In the genomic region with DNA sequence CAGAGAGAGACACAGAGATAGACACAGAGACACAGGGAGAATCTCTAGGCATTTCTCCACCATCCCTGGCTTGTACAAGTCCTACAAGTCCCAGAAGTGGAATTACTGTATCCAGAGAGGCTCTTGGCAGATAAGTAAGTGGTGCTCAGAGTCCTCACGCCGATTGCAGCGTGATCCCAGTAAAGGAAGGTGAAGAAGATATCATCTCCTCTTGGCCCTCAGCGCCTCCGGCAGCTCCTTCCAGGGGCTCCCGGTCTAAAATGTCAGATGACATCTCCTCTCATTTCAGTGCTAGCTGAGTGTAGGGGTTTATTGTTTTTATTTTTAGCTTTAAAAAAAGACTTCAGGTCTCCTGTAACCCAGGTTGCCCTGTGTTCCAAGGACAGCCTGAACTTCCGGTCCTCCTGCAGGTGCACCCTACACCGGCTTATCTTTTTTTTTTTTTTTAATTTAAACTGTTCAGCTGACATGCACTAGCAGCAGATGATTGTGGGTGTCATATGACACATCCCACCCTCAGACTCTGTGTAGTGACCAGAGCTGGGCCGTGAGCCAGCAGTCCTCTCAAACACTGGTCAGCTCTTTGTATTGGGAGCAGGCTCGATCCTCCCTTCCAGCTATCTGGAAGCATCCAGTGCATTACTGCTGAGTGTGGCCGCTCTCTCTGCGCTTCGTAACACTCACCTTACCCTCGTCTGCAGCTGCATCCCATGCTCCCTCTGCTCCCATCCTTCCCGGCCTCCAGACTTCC, we compare ENCODE assay signal across 23 mouse cellular contexts. TPM values are rescaled to one million over a fixed set of nuclear protein-coding genes. Genes with fewer than 3 reads are reported as not detected.
A peak's percentile ranks its signal among the peaks of the same experiment; 100 is the strongest.
DNase-seq lines count a peak whose midpoint lies in the region; ATAC-seq and TF ChIP-seq lines count a peak whose summit lies in the region.
"Had no signal": no experiment of that assay in that cellular context is flagged by ENCODE, and none has a peak within 500 bp of the region (broad histone marks: within the 10 kb centered on the region; RNA-seq: fewer than 3 reads in every experiment).

No protein-coding gene starts in this region.

- peaks cover 29% of the 10 kb centered on the region for H3K27me3 ChIP-seq in heart, embryonic 12.5 days (replicated peaks)
- H3K27me3 ChIP-seq in lung, embryonic 16.5 days (ENCODE audit: control insufficient read depth, insufficient read depth, low read depth, low read length): peaks cover 3% of the 10 kb centered on the region; the same call in 1 of the 2 replicates
- no peaks in the 10 kb centered on the region for H3K27me3 ChIP-seq in stomach, postnatal 0 days (ENCODE audit: control insufficient read depth, insufficient read depth, low read length)
- no peaks in the 10 kb centered on the region for H3K27me3 ChIP-seq in neural tube, embryonic 15.5 days (replicated peaks)
- H3K27me3 ChIP-seq: liver, embryonic 15.5 days had no signal

- no peak for TF ChIP-seq EP300 in stomach, postnatal 0 days (optimal IDR thresholded peaks at IDR 0.05)

- intact Hi-C loops in gastrocnemius, postnatal 14 days (cut with DNase I; ENCODE audit: low total_unique reads): loop anchor here (10.0 kb wide), 1 partner anchor 319 kb away; the partner anchor contains the start of gene Shb

- H3K27ac ChIP-seq in heart, embryonic 12.5 days (ENCODE audit: poor library complexity, severe bottlenecking): no peak overlapping the region
- no peak overlapping the region for H3K27ac ChIP-seq in lung, embryonic 16.5 days (ENCODE audit: low read length)
- no peak overlapping the region for H3K27ac ChIP-seq in stomach, postnatal 0 days (replicated peaks)
- H3K27ac ChIP-seq in neural tube, embryonic 15.5 days (replicated peaks): no peak overlapping the region
- H3K27ac ChIP-seq: heart, adult 2 months; liver, embryonic 15.5 days; midbrain, embryonic 15.5 days had no signal

- peaks cover 5% of the 10 kb centered on the region; the same call in 1 of the 2 replicates for H3K9me3 ChIP-seq in heart, embryonic 12.5 days (replicated peaks)
- no peaks in the 10 kb centered on the region for H3K9me3 ChIP-seq in lung, embryonic 16.5 days (ENCODE audit: control insufficient read depth, low read length)
- H3K9me3 ChIP-seq in stomach, postnatal 0 days (ENCODE audit: control insufficient read depth, low read length): no peaks in the 10 kb centered on the region
- no peaks in the 10 kb centered on the region for H3K9me3 ChIP-seq in neural tube, embryonic 15.5 days (replicated peaks)
- H3K9me3 ChIP-seq: G1E; liver, embryonic 15.5 days; midbrain, embryonic 15.5 days had no signal

- no peak overlapping the region for H3K4me3 ChIP-seq in heart, embryonic 12.5 days
- no peak overlapping the region for H3K4me3 ChIP-seq in lung, embryonic 16.5 days (ENCODE audit: low read length)
- no peak overlapping the region for H3K4me3 ChIP-seq in stomach, postnatal 0 days (ENCODE audit: low read depth, low read length)
- H3K4me3 ChIP-seq in neural tube, embryonic 15.5 days (replicated peaks): no peak overlapping the region
- H3K4me3 ChIP-seq: heart, adult 2 months; liver, embryonic 15.5 days; midbrain, embryonic 15.5 days; myocyte had no signal

- no peak overlapping the region for H3K9ac ChIP-seq in heart, embryonic 12.5 days
- no peak overlapping the region for H3K9ac ChIP-seq in lung, embryonic 16.5 days (ENCODE audit: low read length)
- no peak overlapping the region for H3K9ac ChIP-seq in stomach, postnatal 0 days (ENCODE audit: low read length)
- no peak overlapping the region for H3K9ac ChIP-seq in neural tube, embryonic 15.5 days (replicated peaks)
- H3K9ac ChIP-seq: liver, embryonic 15.5 days; midbrain, embryonic 15.5 days had no signal

- WGBS in heart, embryonic 12.5 days: 36% methylated on average over 15 of the region's 15 CpGs
- 34% methylated on average over 15 of the region's 15 CpGs for WGBS in lung, embryonic 16.5 days
- 67% methylated on average over 15 of the region's 15 CpGs for WGBS in stomach, postnatal 0 days
- WGBS in neural tube, embryonic 15.5 days: 80% methylated on average over 15 of the region's 15 CpGs

- no peak overlapping the region for H3K4me2 ChIP-seq in heart, embryonic 12.5 days
- no peak overlapping the region for H3K4me2 ChIP-seq in lung, embryonic 16.5 days (ENCODE audit: low read depth, low read length)
- H3K4me2 ChIP-seq in stomach, postnatal 0 days (replicated peaks; ENCODE audit: low read depth): no peak overlapping the region
- no peak overlapping the region for H3K4me2 ChIP-seq in neural tube, embryonic 15.5 days
- H3K4me2 ChIP-seq: liver, embryonic 15.5 days; midbrain, embryonic 15.5 days had no signal

- no peaks in the 10 kb centered on the region for H3K36me3 ChIP-seq in heart, embryonic 12.5 days
- H3K36me3 ChIP-seq in lung, embryonic 16.5 days (ENCODE audit: control insufficient read depth, insufficient read depth, low read length): no peaks in the 10 kb centered on the region
- no peaks in the 10 kb centered on the region for H3K36me3 ChIP-seq in stomach, postnatal 0 days (ENCODE audit: control insufficient read depth, insufficient read depth, low read length)
- H3K36me3 ChIP-seq in neural tube, embryonic 15.5 days: no peaks in the 10 kb centered on the region
- H3K36me3 ChIP-seq: G1E; liver, embryonic 15.5 days; midbrain, embryonic 15.5 days had no signal

- H3K4me1 ChIP-seq in heart, embryonic 12.5 days (replicated peaks): peaks cover 17% of the 10 kb centered on the region
- H3K4me1 ChIP-seq in lung, embryonic 16.5 days (replicated peaks; ENCODE audit: control insufficient read depth, insufficient read depth, low read length): peaks cover 9% of the 10 kb centered on the region; the same call in 1 of the 2 replicates
- no peaks in the 10 kb centered on the region for H3K4me1 ChIP-seq in stomach, postnatal 0 days (replicated peaks; ENCODE audit: control insufficient read depth, insufficient read depth)
- H3K4me1 ChIP-seq in neural tube, embryonic 15.5 days: peaks cover 12% of the 10 kb centered on the region
- H3K4me1 ChIP-seq: midbrain, embryonic 15.5 days had no signal

- TF ChIP-seq CTCF in stomach, postnatal 0 days (IDR thresholded peaks at IDR 0.05; ENCODE audit: low read depth): no peak

- no peak for ATAC-seq in heart, embryonic 12.5 days (ENCODE audit: insufficient number of reproducible peaks, low FRiP score)
- ATAC-seq in lung, embryonic 16.5 days (ENCODE audit: low read depth): peak; percentile 67
- ATAC-seq in stomach, postnatal 0 days (ENCODE audit: low FRiP score, low TSS enrichment): no peak
- no peak for ATAC-seq in neural tube, embryonic 15.5 days (ENCODE audit: low FRiP score)
- ATAC-seq: forebrain, embryonic 14.5 days; midbrain, embryonic 15.5 days had no signal

- peak; percentile 54 for DNase-seq in gastrocnemius, adult 18-20 months (ENCODE audit: low spot score)
- DNase-seq in gastrocnemius, postnatal 14 days: no peak
- DNase-seq in heart, postnatal 4 days: peak; percentile 10
- no peak for DNase-seq in lung, postnatal 25 days (ENCODE audit: low spot score)
- DNase-seq in stomach, postnatal 0 days (ENCODE audit: low spot score): no peak
- DNase-seq: adrenal gland, postnatal 36 days; cerebellum, adult 2 months; heart, adult 2 months; kidney, adult 8-10 months; kidney, postnatal 25 days; spleen, adult 18-20 months; thymus, adult 2 months had no signal

RNA-seq across cellular contexts. Expression of gene Stra6l, which starts 5.2 kb away (rescaled TPM):
- not detected for total RNA-seq in gastrocnemius, adult 18-20 months (2021)
- not detected for total RNA-seq in gastrocnemius, postnatal 14 days (2021)
- under 1 TPM in 1 of 2 experiments, not detected in 1; 0.02 TPM for total RNA-seq in heart, postnatal 4 days (2021)
- 0.15 TPM in 2 replicates for polyA plus RNA-seq in heart, embryonic 12.5 days (2016; fragmentation: Nextera tagmentation; extraction: Ambion mirVana)
- polyA plus RNA-seq in lung, embryonic 16.5 days (2015; fragmentation: Nextera tagmentation; extraction: Ambion mirVana): 0.03 and 0.21 TPM in 2 replicates
- 0.05 and 0.16 TPM in 2 replicates for polyA plus RNA-seq in stomach, postnatal 0 days (2015; fragmentation: Nextera tagmentation; extraction: Ambion mirVana)
- 0.50 and 1.1 TPM in 2 replicates for polyA plus RNA-seq in neural tube, embryonic 15.5 days (2015; fragmentation: Nextera tagmentation; extraction: Ambion mirVana)
- total RNA-seq: heart, adult 2 months; hematopoietic stem cell, adult 5-6 weeks; left cerebral cortex, postnatal 25 days; megakaryocyte-erythroid progenitor cell, adult 5-6 weeks had no signal
- polyA plus RNA-seq: G1E, myocyte had no signal

RNA-seq across cellular contexts. Expression of gene Igfbpl1, which starts 26.9 kb away (rescaled TPM):
- not detected for total RNA-seq in gastrocnemius, adult 18-20 months (2021)
- total RNA-seq in gastrocnemius, postnatal 14 days (2021): not detected
- total RNA-seq in heart, postnatal 4 days (2021): 1 to 10 TPM; 7.3 to 7.5 TPM
- polyA plus RNA-seq in heart, embryonic 12.5 days (2016; fragmentation: Nextera tagmentation; extraction: Ambion mirVana): 6.1 and 7.0 TPM in 2 replicates
- 0.08 TPM in 1 of 2 replicates, not detected in the other for polyA plus RNA-seq in lung, embryonic 16.5 days (2015; fragmentation: Nextera tagmentation; extraction: Ambion mirVana)
- polyA plus RNA-seq in stomach, postnatal 0 days (2015; fragmentation: Nextera tagmentation; extraction: Ambion mirVana): 0.08 and 0.17 TPM in 2 replicates
- 14.2 and 24.7 TPM in 2 replicates for polyA plus RNA-seq in neural tube, embryonic 15.5 days (2015; fragmentation: Nextera tagmentation; extraction: Ambion mirVana)
- total RNA-seq: adrenal gland, postnatal 36 days; hematopoietic stem cell, adult 5-6 weeks; megakaryocyte-erythroid progenitor cell, adult 5-6 weeks had no signal
- polyA plus RNA-seq: G1E; liver, embryonic 15.5 days; myocyte had no signal

RNA-seq across cellular contexts. Expression of gene Ccdc180, which starts 36.4 kb away (rescaled TPM):
- total RNA-seq in gastrocnemius, adult 18-20 months (2021): not detected
- under 1 TPM in 1 of 2 experiments, not detected in 1; 0.04 TPM for total RNA-seq in gastrocnemius, postnatal 14 days (2021)
- under 1 TPM; 0.05 to 0.09 TPM for total RNA-seq in heart, postnatal 4 days (2021)
- 0.15 and 0.18 TPM in 2 replicates for polyA plus RNA-seq in heart, embryonic 12.5 days (2016; fragmentation: Nextera tagmentation; extraction: Ambion mirVana)
- polyA plus RNA-seq in lung, embryonic 16.5 days (2015; fragmentation: Nextera tagmentation; extraction: Ambion mirVana): 1.5 and 1.7 TPM in 2 replicates
- polyA plus RNA-seq in stomach, postnatal 0 days (2015; fragmentation: Nextera tagmentation; extraction: Ambion mirVana): 0.22 and 0.24 TPM in 2 replicates
- polyA plus RNA-seq in neural tube, embryonic 15.5 days (2015; fragmentation: Nextera tagmentation; extraction: Ambion mirVana): 0.27 and 0.38 TPM in 2 replicates
- total RNA-seq: heart, adult 2 months; hematopoietic stem cell, adult 5-6 weeks; left cerebral cortex, postnatal 25 days had no signal
- polyA plus RNA-seq: G1E, myocyte had no signal

RNA-seq across cellular contexts. Expression of gene Aldh1b1, which starts 54.8 kb away (rescaled TPM):
- under 1 TPM; 0.50 to 0.64 TPM for total RNA-seq in gastrocnemius, adult 18-20 months (2021)
- 1 to 10 TPM in 1 of 2 experiments, under 1 TPM in 1; 1.00 to 1.5 TPM for total RNA-seq in gastrocnemius, postnatal 14 days (2021)
- 10 to 100 TPM; 84.2 to 91.4 TPM for total RNA-seq in heart, postnatal 4 days (2021)
- 104 and 107 TPM in 2 replicates for polyA plus RNA-seq in heart, embryonic 12.5 days (2016; fragmentation: Nextera tagmentation; extraction: Ambion mirVana)
- polyA plus RNA-seq in lung, embryonic 16.5 days (2015; fragmentation: Nextera tagmentation; extraction: Ambion mirVana): 9.4 and 10.3 TPM in 2 replicates
- polyA plus RNA-seq in stomach, postnatal 0 days (2015; fragmentation: Nextera tagmentation; extraction: Ambion mirVana): 6.8 and 7.5 TPM in 2 replicates
- polyA plus RNA-seq in neural tube, embryonic 15.5 days (2015; fragmentation: Nextera tagmentation; extraction: Ambion mirVana): 18.7 and 36.7 TPM in 2 replicates
- polyA plus RNA-seq: G1E had no signal

Comparison
In these comparisons a context has a peak if more than half of its experiments do, and no peak if none do; other contexts are left out.
1. DNase-seq: peak in gastrocnemius, adult 18-20 months (single experiment) and heart, postnatal 4 days (single experiment); none in gastrocnemius, postnatal 14 days (single experiment), lung, postnatal 25 days (single experiment) and stomach, postnatal 0 days (single experiment).